Mouse (Mus musculus): ENCODE data around the gene Nucks1. TPM values are rescaled to one million over a fixed set of nuclear protein-coding genes. Genes with fewer than 3 reads are reported as not detected.

Gene Nucks1
- total RNA-seq, 1 experiment from 2014 or later: 124 TPM

DNA sequence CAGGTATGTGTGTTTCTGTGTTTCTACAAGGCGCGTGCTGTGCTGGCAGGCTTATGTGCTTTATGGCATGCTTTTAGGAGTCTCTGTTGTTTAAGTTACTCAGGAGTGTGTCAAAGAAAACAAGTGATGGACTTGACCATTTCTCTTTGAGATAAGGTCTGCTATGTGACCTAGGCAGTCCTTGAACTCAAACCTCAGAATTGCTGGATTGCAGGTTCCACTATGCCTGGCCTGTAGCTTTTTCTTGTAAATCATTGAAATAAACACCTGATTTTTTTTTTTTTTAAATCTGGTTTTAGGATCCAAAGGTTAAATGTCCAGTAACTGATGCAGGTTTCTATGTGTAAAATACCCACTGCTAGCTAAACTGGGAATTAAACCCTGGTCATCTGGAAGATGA is 8.7 kb downstream of the Nucks1 start:
- no peak for DNase-seq

DNA sequence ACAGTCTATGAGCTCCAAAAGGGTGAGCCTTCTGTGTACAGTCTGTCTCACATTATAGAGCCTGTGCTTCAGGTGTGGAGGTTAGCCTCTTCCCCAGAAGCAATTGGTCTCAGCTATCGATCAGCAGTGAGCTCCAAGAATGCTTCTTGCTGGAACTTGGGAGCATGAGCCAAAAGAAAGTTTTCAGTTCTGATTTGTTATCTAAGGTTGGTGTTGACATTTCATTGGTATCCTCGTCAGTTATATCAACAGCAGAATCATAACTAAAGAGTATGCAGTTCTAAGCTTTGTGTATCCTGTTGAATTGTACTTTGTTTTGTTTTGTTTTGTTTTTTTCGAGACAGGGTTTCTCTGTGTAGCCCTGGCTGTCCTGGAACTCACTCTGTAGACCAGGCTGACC is 11.8 kb downstream of the Nucks1 start:
- DNase-seq: no peak

DNA sequence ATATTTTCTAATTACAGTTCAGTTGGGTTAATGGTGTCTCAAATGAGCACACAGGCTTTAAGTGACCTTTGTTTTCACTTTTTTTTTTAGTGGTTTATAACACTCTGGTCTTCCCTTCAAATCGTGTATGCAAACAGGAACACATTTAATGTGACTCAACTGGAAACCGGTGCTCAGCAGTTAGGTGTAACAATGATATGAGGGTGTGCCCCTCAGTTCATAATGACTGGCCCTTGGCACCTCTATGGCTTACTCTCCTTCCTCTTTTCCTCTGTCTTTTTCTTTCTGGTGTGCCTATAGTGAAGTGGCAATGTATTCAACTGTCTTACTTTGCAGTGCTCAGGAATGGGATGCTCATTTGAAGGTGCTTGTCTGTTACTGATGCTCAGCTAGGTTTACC is 23.1 kb downstream of the Nucks1 start:
- no peak for DNase-seq

DNA sequence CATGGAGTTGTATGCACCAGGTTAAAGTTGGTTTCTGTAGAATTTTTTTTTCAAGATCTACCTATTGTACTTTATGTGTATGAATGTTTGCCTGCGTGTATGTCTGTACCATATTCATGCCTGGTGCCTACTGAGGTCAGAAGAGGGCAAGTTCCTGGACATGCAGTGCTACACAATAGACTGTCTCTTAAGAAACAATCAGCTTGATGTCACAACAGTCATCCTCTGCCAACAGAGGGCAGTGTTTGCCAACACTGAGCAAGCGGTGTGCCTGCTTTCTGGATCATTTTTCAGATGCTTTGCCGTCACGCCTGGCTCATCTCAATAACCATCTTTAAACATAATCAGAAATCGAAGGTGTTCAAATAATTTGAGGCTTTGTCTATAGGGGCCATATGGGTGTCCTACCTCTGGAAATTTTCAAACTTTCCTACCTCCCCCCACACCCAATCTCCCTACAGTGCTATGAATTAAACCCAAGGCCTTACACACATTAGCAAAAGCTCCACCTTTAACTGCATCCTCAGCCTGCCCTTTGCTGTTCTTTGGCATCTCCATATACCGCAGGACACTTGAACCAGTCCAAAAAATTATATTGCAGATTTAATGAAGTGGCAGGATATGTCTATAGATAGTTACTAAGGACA is 27.4 kb downstream of the Nucks1 start:
- DNase-seq: peak; percentile 88

DNA sequence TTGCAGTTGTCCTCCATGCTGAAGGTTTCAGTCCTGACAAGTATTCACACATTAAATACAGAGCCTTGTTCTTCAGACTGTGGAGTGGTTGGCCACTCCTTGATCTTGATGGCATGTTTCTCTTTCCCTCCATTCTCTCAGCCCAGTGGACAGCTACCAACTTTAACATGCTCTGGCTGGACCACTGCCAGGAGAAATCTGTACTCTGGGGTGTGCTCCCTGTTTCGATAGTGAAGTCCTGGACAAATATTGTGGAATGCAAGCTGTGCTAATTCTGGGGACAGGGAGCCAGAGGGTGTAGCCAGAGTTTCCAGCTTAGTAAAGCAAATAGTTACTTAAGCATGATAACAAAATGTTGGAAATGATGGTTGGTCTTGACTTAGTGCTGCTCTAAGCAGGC is 28.5 kb downstream of the Nucks1 start:
- peak; percentile 42 for DNase-seq

DNA sequence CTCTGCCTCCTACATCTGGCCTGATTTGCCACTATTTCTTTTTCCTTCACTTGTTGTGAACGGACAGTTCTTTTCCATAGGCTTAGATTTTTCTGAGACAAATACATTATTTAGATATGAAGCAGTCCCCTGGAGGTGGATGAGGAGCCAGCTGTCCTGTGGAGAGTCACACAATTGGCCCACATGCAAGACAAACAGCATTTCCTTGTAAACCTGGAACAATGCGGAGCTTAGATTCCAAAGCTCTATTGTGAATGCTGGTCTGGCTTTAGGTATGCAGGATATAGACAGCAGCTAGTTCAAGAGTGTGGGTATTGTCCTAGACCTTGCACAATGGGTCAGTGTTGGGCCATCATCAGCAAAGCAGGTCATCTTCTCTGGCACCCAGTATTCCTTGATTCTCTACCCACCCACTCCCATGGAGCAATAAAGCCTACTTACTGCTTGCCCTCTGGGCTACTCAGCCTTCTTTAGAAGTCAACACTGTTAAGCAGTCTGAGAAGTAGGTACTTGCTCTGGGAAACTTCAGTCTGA is 30.4 kb downstream of the Nucks1 start:
- DNase-seq: no peak

DNA sequence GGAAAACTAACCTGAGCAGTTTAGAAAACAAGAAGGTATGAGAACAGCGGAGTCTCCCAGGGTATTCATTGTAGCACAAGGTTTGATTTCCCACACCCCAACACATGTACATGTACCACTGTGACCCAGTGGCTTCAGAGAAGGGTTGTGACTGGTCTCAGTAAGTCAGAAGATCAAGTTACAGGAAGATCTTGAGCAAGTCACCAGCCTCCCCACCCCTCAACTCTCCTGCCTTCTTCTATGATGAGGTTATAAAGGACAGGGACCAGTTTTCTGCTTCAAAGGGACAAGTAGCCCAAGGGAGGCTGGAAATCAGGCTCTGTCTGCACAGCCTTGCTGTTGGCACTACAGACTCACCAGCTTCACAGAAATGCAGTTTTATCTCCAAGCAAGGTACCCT is 31.2 kb downstream of the Nucks1 start:
- DNase-seq: no peak

DNA sequence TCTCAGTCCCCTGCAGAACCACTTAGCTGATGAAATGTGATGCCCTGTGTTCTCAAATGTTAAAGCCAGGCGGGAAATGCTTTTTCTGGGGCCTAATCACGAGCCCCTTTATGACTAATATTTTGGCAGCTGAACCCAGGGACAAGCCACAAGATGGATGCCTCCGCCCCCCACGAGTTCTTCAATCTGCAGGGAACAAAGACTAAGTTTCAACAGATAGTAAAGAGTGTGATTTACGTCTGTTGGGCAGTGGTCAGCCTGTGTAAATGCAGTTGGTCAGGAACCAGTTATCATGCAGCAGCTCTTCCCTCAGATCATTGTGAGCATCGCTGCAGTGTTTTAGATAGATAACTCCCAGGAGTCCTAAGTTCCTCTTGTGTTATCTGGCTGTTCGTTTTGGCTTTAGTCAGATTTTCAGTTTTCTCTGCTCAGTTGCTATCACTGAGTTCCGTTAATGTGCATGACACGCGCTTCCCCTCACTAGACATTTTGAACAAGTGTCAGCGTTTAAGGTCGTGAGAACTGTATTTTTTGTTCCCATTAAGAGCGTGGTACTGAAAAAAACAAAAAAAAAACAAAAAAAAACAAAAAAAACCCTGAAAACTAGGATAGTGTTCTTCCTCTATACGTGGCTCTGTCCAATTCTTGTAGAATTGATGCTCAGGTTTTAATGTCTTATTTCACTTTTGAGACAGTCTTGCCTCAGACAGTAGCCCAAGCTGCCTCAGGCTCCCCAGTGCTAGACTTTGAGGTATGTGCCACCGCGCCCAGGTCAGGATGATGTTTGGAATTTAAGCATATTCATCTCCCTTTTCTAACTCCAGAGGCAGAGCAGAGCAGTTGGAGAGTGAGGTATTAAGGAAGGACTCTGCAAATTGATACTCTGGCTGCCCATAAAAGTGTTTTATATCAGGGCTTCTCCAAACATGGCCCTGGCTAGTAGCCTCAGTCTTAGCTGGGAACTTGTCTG is 32.6 kb downstream of the Nucks1 start:
- DNase-seq: peak; percentile 66

DNA sequence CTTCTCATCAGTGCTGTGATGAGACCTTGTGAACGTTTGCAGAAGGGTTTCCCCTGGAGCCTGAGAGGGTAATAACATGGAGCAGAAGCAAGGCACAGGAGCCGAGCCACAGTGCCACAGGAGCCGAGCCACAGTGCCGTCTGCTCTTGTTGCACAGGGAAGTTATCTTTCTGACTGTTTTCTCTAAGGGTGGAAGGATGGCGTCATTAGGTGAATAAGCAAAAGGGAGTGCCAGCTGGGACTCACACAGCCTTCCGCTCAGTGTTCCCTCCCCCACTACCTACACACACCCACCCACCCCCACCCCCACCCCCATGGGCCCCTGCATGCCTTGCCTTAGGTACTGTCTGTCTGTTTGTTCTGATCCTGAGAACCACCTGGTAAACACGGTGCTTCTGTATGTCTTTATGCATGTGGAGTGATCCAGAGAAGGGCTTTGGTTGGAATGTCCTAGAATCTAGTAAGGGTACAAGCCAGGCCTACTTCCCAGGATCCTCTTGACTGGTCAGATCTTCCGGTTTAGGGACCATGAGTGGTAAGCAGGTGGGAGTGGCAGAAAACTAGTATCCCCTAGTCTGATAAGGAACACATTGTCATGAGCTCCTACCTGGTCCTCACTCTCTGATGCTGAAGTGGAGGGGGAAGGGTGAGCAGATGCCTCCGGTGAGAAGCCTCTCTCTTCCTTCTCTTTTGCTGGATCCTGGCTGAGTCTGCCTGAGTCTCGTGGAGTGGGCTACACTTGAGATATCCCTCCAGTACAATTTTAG is 35.5 kb downstream of the Nucks1 start:
- DNase-seq: no peak

DNA sequence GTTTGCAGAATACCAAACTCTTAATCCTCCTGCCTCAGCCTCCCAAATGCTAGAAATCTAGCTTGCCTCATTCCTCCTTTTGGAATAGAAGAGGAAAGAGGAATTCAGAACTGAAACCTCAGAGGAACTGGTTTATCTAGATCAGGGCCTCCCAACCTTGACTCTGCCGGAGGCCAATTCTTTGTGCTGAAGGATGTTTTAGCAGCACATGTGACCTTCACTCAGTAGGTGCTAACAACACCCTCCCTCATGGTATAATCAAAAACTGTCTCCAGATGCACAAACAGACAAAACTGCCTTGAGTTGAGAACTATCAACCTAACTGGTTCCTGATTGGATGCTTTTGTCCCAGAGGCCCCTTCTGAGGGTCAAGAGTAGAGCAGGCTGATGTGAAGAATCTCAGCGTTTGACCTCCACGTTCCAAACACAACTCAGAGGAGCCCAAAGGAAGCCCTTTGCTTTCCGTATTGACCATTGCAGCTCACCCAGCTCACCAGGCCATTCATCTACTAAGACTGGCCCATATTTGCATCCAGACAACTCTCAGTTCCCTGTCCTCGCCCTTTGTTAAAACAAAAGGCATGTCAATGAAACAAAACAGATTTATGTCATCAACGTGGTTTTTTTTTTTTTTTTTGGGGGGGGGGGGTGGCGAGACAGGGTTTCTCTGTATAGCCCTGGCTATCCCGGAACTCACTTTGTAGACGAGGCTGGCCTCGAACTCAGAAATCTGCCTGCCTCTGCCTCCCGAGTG is 36.3 kb downstream of the Nucks1 start:
- no peak for DNase-seq

DNA sequence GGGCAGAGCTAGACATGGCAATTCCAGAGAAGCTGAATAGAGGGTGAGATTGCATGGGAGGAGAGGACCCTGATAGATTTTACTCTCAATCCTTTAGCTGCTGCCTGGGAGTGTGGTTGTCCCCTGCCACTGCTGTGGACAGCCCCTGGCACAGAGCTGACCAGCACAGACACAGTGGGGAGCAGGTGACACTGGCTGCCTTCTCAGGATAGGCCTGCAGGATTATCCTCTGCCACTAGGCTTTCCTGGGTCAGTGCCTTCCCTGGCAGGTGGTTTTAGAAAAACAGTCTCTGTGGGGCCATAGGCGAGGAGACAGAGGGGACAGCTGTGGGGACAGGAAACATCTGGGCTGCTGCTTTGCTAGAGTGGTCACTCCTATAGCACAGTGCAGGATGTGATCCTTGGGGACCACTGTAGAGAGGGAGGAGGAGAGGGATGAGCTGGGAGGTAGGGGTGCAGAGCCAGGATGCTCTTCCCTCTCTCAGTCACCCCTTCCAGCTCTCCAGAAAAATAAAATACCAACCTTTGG is 37.7 kb downstream of the Nucks1 start:
- DNase-seq: no peak

DNA sequence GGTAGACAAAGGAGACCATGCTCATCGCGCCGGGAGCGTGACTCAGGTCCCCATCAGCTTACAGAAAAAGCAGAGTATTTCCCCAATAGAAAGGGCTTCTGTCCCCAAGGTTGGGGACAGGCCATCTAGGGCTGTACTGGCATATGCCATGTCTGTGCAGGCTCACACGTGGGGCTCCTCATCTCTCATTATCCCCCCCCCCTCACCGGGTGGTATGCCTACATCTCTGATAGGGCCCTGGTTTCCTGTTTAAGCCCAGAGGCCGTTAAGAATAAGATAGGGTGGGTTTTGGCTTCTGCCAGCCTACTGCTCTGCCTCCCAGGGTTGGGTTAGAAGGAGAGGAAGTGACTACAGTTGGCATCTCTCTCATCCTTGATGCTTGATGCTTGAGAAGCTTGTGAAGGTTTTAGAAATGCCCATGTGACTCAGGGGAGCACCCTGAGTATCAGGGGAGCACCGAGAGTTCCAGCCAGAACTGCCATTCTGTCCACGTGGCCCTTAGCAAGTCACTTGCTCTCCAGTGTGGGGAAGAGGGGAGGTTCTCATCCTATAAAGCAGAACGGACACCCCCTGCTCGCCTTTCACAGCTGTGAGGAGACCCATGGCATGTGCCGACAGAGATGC is 44.0 kb downstream of the Nucks1 start:
- DNase-seq: no peak

DNA sequence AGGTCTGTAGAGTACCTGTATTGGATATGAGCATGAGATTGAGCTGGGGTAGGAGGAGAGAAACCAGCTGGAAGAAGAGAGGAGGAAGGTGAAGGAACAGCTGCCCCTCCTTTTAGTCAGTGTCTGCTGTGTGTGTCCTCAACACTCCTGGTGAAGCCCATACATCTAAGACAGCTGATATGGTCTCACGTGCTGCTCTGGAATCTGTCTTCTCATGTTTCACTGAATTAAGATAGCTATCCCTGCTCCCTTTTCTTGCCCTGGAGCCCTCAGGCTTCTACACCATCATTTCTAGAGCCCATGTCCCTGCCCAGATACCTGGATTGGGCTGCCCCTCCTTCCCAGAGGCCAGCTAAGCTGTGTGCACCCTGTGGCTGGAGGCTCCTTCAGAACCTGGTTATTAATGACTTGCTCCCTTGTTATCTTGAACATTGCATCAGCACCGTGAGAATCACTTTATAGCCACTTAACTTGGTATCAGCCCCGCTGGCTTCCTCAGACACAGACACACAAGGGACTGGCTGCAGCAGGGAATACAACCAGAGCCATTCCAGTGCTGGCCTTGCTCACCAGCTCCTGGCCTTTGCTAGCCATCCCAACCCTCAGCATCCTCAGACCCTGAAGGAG is 44.9 kb downstream of the Nucks1 start:
- no peak for DNase-seq

DNA sequence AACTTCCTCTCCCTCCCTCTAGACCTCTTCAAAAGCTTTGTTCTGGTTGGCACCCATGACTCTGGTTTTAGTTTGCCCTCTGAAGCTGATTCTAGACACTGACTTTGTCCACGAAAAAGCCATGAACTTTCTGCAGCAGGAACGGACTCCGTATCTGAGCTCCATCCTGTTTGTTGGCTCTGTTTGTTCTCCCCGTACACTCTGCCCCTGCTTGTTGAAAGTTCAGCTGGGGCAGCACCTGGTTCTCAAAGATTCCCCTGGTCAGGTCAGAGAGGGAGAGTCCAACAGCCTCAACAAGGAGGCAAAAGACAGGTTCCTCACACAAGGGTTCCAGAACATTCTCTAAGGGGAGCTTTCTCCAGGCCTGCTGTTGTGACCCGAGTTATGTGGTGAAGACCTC is 47.1 kb downstream of the Nucks1 start:
- no peak for DNase-seq

DNA sequence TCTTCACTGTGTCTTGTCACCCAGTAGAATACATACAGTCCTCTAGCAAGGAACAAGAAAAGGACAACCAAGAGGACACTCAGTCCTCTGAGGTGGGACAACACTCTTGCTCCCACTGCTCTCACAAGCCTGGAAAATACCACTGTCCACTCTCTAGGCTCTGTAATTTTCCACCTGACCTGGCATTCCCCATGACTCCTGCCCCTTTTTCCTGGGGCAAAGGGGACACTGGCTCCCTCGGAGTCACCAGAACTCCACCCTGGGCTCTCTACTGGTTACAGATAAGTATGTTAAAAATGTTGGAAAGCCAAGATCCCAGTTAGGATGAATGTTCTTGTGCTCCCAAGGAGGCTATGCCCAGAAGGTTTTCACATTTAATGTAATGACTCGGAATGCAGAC is 50.7 kb downstream of the Nucks1 start:
- no peak for DNase-seq

DNA sequence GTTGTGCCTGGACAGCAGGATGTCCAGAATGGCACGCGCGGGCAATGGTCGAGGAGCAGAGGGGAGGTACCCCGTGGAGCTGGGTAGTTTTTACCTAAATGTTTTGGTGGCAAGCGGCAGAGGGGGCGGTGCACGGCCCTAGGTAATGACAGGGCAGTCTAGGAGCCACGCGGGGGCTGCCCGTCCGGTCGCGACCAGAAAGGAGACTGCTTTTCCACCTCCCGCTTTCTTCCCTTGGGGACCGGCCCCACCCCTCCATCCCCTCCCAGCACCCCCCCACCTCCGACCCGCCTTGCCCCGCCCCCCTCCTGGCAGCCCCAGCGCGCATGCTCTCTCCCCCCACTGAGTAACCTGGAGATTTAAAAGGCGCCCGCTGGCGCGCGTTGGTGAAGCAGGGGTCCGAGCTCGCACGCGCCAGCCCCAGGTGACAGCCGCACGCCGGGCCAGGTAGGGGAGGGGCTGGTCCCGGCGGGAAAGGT is 52.3 kb downstream of the Nucks1 start, which contains the start of gene Slc45a3:
Gene Slc45a3, plus strand, starts transcription at position 362 of the 479 bp plus-strand sequence.
- DNase-seq: peak; percentile 79

DNA sequence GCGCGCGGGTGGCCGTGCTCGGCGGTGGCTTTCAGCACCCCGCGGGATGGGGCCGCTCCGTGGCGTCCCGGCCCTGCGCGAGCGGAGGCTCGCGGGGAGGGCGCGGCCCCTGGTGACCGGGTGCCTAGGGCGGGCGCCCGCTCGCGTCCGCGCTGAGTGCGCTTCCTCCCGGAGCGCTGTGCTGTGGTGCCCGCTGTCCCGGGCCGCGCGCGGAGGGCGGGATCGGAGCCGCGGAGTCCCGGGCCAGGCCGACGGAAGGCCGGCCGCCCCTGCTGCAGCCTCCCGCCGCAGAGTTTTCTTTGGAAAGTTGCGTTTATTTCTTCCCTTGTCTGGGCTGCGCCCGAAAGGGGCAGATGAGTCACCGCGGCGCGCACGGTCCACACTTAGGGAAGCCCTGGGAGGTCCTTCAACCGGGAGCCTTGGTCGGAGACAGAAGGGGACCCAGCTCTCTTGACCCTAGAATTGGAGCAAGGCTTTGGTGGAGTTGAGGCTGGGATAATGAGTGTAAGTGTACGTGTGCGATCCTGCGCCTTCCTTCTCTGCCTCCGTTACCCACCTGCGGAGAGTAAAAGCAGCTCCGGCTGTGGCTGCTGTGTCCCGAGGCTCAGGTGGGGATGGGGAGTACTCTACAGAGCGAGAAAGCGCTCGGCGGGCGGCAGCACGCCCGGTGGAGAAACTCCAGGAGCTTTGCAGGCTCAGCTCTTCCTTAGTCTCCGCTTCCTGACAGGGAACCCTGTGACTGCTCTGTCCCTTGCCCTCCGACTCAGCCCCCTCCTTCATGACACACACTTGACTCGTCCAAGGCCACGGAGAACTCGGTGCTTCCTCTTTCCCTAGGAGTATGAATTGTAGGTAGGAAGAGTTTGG is 53.0 kb downstream of the Nucks1 start:
- DNase-seq: peak; percentile 57

DNA sequence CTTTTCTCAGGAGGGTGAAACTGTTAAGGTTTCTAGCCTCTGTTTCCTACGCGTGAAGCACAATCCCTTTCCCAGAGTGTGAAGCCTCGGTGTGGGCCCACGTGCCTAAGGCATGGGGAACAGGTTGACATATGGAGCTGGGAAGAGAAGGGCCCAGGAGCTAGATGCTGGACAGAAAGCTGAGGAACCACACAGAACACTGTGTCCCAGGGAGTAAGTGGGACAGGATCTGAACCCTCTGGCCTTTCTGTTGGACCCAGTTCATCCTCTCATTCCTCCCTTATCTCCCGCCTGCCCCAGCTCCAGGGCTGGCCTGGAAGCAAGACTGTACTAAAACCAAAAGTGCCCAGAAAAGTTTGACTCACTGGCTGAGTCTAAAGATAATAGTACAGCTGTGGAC is 53.8 kb downstream of the Nucks1 start:
- DNase-seq: no peak

DNA sequence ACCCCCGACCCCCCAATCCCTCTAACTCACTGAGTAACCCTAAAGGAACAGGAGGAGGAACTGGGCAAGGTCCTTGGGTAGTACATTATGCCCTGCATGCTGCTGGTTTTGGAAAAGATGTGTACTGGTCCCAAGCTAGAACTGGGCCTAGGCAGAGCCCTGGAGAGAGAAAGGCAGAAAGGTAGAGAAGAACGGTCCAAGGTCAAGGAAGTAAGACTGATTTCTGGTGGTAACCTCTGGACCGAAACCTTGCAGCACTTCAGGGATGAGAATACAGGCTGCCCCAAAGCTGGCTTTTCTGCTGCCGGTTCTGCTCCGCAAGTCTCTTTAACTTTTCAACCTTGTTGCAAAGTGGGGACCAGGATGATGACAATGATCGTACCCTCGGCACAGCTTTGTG is 54.2 kb downstream of the Nucks1 start:
- DNase-seq: no peak
